Mouse (Mus musculus): Measurements from ENCODE around the gene Gm21981. TPM values are rescaled to one million over a fixed set of nuclear protein-coding genes. Genes with fewer than 3 reads are reported as not detected.
"Not testable (repeated sequence)": the region's sequence is repeated elsewhere in the genome, so short reads cannot be mapped to it uniquely, and the experiment has no call there.

The Gm21981 gene
- polyA plus RNA-seq, 1 experiment, result 1.3 TPM

GRCm38 (mm10) chr17:47658741-47659243, 35.5 kb downstream of the Gm21981 start:
- Histone ChIP-seq H3K27ac (replicated peaks; ENCODE audit: low read depth, low read length) (peak overlapping the region; percentile 59), H3K4me1 (ENCODE audit: control insufficient read depth, insufficient read depth, insufficient read length, low read length) (peaks cover 2% of the 10 kb centered on the region; the same call in 1 of the 2 replicates)

GRCm38 (mm10) chr17:47657901-47658300, 36.4 kb downstream of the Gm21981 start:
- H3K4me1 ChIP-seq (ENCODE audit: control insufficient read depth, insufficient read depth, insufficient read length, low read length), result peaks cover 2% of the 10 kb centered on the region; the same call in 1 of the 2 replicates
- no peak overlapping the region for H3K27ac ChIP-seq (replicated peaks; ENCODE audit: low read depth, low read length)
- no peak overlapping the region for H3K4me3 ChIP-seq (ENCODE audit: insufficient read depth, low read depth, low read length)

More at GRCm38 (mm10) chr17:47658741-47659243, 35.5 kb downstream of the Gm21981 start:
- H3K4me3 ChIP-seq (ENCODE audit: insufficient read depth, low read depth, low read length), result no peak overlapping the region

GRCm38 (mm10) chr17:47655697-47656096, 38.6 kb downstream of the Gm21981 start:
- no peak overlapping the region for H3K4me3 ChIP-seq (ENCODE audit: insufficient read depth, low read depth, low read length)
- no peak overlapping the region for H3K27ac ChIP-seq (replicated peaks; ENCODE audit: low read depth, low read length)
- peaks cover 2% of the 10 kb centered on the region; the same call in 1 of the 2 replicates for H3K4me1 ChIP-seq (ENCODE audit: control insufficient read depth, insufficient read depth, insufficient read length, low read length)

GRCm38 (mm10) chr17:47654346-47654745, 39.9 kb downstream of the Gm21981 start:
- not testable (repeated sequence) for H3K4me3 ChIP-seq (ENCODE audit: insufficient read depth, low read depth, low read length); H3K4me1 ChIP-seq (ENCODE audit: control insufficient read depth, insufficient read depth, insufficient read length, low read length); H3K27ac ChIP-seq (replicated peaks; ENCODE audit: low read depth, low read length)

- Histone ChIP-seq H3K4me3 (ENCODE audit: insufficient read depth, low read depth, low read length) (no peak overlapping the region), H3K4me1 (ENCODE audit: control insufficient read depth, insufficient read depth, insufficient read length, low read length) (no peaks in the 10 kb centered on the region), H3K27ac (replicated peaks; ENCODE audit: low read depth, low read length) (no peak overlapping the region)
Observed at GRCm38 (mm10) chr17:47651953-47652352, 42.3 kb downstream of the Gm21981 start.

- Histone ChIP-seq H3K4me3 (ENCODE audit: insufficient read depth, low read depth, low read length) (no peak overlapping the region), H3K4me1 (ENCODE audit: control insufficient read depth, insufficient read depth, insufficient read length, low read length) (no peaks in the 10 kb centered on the region), H3K27ac (replicated peaks; ENCODE audit: low read depth, low read length) (no peak overlapping the region)
Observed at GRCm38 (mm10) chr17:47648966-47649365, 45.3 kb downstream of the Gm21981 start.

- Histone ChIP-seq H3K4me1 (ENCODE audit: control insufficient read depth, insufficient read depth, insufficient read length, low read length) (no peaks in the 10 kb centered on the region), H3K27ac (replicated peaks; ENCODE audit: low read depth, low read length) (no peak overlapping the region), H3K4me3 (ENCODE audit: insufficient read depth, low read depth, low read length) (no peak overlapping the region)
Observed at GRCm38 (mm10) chr17:47646683-47647082, 47.6 kb downstream of the Gm21981 start.

- Histone ChIP-seq H3K4me3 (ENCODE audit: insufficient read depth, low read depth, low read length) (no peak overlapping the region), H3K27ac (replicated peaks; ENCODE audit: low read depth, low read length) (no peak overlapping the region), H3K4me1 (ENCODE audit: control insufficient read depth, insufficient read depth, insufficient read length, low read length) (no peaks in the 10 kb centered on the region)
Observed at GRCm38 (mm10) chr17:47642992-47643391, 51.3 kb downstream of the Gm21981 start.

Other genes starting within 250 kb of the Gm21981 start
- gene Taf8, start 192.2 kb downstream of the Gm21981 start, polyA plus RNA-seq (2012; ENCODE audit: insufficient read depth, insufficient read length, missing spikeins), result 6.8 and 8.9 TPM in 2 replicates
- 40.4 and 48.4 TPM in 2 replicates for gene Ccnd3, start 189.4 kb downstream of the Gm21981 start, polyA plus RNA-seq (2012; ENCODE audit: insufficient read depth, insufficient read length, missing spikeins)
- 8.6 and 11.0 TPM in 2 replicates for gene Bysl, start 83.0 kb downstream of the Gm21981 start, polyA plus RNA-seq (2012; ENCODE audit: insufficient read depth, insufficient read length, missing spikeins)
- 10.7 and 18.0 TPM in 2 replicates for gene Med20, start 82.9 kb downstream of the Gm21981 start, polyA plus RNA-seq (2012; ENCODE audit: insufficient read depth, insufficient read length, missing spikeins)
- 1.2 and 5.0 TPM in 2 replicates for gene Gm20517, start 82.9 kb downstream of the Gm21981 start, polyA plus RNA-seq (2012; ENCODE audit: insufficient read depth, insufficient read length, missing spikeins)
- 2.1 and 3.3 TPM in 2 replicates for gene Usp49, start 63.8 kb downstream of the Gm21981 start, polyA plus RNA-seq (2012; ENCODE audit: insufficient read depth, insufficient read length, missing spikeins)
- 306 and 307 TPM in 2 replicates for gene Tomm6, start 6.1 kb downstream of the Gm21981 start, polyA plus RNA-seq (2012; ENCODE audit: insufficient read depth, insufficient read length, missing spikeins)
- gene Frs3, start 5.4 kb downstream of the Gm21981 start, polyA plus RNA-seq (2012; ENCODE audit: insufficient read depth, insufficient read length, missing spikeins), result 1.3 and 3.4 TPM in 2 replicates
- 3.5 and 3.6 TPM in 2 replicates for gene Prickle4, start 281 bp upstream of the Gm21981 start, polyA plus RNA-seq (2012; ENCODE audit: insufficient read depth, insufficient read length, missing spikeins)
- not detected in 2 replicates for gene Pgc, start 32.4 kb upstream of the Gm21981 start, polyA plus RNA-seq (2012; ENCODE audit: insufficient read depth, insufficient read length, missing spikeins)
- gene Tfeb, start 42.6 kb upstream of the Gm21981 start, polyA plus RNA-seq (2012; ENCODE audit: insufficient read depth, insufficient read length, missing spikeins), result 8.7 and 14.8 TPM in 2 replicates
- gene Mdfi, start 140.2 kb upstream of the Gm21981 start, polyA plus RNA-seq (2012; ENCODE audit: insufficient read depth, insufficient read length, missing spikeins), result not detected in 2 replicates
- gene Foxp4, start 230.2 kb upstream of the Gm21981 start, polyA plus RNA-seq (2012; ENCODE audit: insufficient read depth, insufficient read length, missing spikeins), result 8.5 and 9.2 TPM in 2 replicates

All from brown adipose tissue, adult 24 weeks (tissue).